Mouse (Mus musculus): ENCODE data around the gene Lrpap1.

Lrpap1 gene

DNA sequence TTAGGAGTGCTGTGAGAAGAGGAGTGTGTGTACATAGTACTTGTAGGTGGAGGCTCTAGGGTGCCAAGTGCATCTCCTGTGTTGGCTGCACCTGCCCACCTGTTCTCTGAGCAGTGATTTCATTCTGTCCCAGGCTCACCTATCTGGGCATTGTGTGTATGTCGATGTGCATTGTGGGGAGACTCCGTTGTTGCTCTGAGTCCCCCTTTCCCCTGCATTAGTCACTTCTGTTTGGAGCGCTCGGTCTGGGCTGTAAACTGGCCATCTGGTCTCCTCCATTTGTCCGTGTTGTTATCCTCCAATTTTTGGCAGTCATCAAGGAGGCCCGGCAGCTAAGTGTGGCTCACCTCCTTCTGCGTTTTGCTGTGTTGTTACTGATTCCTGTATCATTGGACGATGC lies 14.5 kb upstream of the Lrpap1 start:
- DNase-seq (ENCODE audit: low spot score in 2 of 2) = no peak

- DNase-seq (ENCODE audit: low spot score in 2 of 2) = no peak
Observed at GRCm38 (mm10) chr5:35118418-35118817, 12.9 kb upstream of the Lrpap1 start.

DNA sequence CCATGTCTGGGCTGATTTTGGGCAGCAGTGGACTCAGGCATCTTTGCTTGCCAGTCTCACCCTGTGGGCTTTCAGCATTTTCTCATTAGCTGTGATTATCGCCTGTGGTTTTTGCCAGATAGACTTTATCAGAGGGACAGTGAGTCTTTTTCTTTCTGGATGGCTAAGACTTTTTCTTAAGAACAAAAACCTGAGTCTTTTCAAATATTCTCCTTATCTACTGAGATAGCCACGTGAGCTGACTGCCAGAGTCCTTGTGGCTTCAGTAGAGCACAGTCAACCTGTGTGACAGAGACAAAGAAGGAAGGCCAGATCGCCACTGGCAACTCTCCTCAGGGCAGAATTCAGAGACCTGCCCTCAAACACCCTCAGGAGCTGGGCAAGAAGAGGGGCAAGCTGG lies 12.1 kb upstream of the Lrpap1 start:
- DNase-seq (ENCODE audit: low spot score in 2 of 2) = no peak

GRCm38 (mm10) chr5:35116002-35116401 lies 10.4 kb upstream of the Lrpap1 start:
- DNase-seq (ENCODE audit: low spot score in 2 of 2) = no peak

GRCm38 (mm10) chr5:35112444-35112843 lies 6.9 kb upstream of the Lrpap1 start:
- DNase-seq (ENCODE audit: low spot score in 2 of 2) = no peak

GRCm38 (mm10) chr5:35105922-35106298 lies 344 bp upstream of the Lrpap1 start:
- DNase-seq (ENCODE audit: low spot score in 2 of 2) = no peak

GRCm38 (mm10) chr5:35104183-35104959 lies 1.2 kb downstream of the Lrpap1 start:
- DNase-seq (ENCODE audit: low spot score in 2 of 2) = no peak

- no peak for DNase-seq (ENCODE audit: low spot score in 2 of 2)
Observed at GRCm38 (mm10) chr5:35103528-35103927, 2.0 kb downstream of the Lrpap1 start.

GRCm38 (mm10) chr5:35103086-35103485 lies 2.5 kb downstream of the Lrpap1 start:
- no peak for DNase-seq (ENCODE audit: low spot score in 2 of 2)

- no peak for DNase-seq (ENCODE audit: low spot score in 2 of 2)
Observed at GRCm38 (mm10) chr5:35091636-35092035, 13.9 kb downstream of the Lrpap1 start.

- DNase-seq (ENCODE audit: low spot score in 2 of 2) = no peak
Observed at GRCm38 (mm10) chr5:35089614-35089963, 16.0 kb downstream of the Lrpap1 start.

DNA sequence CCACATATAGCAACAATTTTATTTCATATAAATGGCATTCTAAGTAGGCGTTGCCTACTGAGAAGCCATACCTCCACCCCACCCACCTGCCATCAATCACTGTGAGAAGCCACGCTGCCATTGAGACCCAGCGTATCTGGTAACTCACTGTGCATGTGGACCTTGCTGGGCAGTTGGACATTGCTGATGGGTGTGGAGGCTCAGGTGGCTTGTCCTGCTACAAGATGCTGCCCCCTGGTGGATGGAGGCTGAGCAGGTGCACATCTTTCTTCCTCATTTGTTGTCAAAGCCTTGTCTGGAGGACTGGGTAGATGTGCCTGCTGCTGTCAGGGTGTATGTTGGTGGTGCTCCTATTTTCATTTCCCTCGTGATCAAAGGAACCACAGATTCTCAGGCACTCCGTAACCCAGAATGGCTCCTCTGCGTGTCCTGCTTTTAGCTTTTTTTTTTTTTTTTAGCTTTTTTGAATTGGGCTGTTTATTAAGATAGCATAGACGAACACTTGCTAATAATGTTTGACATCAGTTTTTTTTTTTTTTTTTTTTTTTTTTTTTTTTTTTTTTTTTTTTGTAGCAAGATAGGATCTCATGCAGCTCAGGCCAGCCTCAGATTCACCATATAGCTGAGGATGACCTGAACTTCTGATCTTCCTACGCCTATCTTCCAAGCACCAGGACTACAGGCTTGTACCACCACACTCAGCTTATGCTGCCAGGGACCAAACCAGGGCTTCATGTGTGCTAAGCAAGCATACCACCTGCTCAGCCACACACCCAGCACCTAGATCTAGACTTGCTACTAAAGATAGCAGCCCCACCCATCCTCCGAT lies 16.6 kb downstream of the Lrpap1 start:
- peak in 1 of 2 experiments; percentile 48 for DNase-seq (ENCODE audit: low spot score in 2 of 2)

- DNase-seq (ENCODE audit: low spot score in 2 of 2) = no peak
Observed at GRCm38 (mm10) chr5:35084913-35085312, 20.7 kb downstream of the Lrpap1 start.

DNA sequence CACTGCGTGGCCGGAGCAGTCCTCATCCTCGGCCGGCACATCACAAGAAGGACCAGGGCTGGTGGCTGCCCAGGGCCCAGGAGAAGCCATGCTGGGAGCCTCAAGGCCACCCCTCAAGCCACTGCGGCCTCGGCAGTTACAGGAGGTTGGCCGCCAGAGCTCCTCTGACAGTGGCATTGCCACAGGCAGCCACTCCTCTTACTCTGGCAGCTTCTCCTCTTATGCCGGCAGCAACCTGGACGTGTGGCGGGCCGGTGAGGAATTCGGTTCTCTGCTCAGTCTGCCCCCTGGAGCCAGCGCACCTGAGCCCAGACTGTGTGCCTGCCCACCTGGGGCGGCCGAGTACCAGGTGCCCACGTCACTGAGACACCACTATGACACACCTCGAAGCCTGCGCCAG lies 26.5 kb downstream of the Lrpap1 start:
- no peak for DNase-seq (ENCODE audit: low spot score in 2 of 2)

DNA sequence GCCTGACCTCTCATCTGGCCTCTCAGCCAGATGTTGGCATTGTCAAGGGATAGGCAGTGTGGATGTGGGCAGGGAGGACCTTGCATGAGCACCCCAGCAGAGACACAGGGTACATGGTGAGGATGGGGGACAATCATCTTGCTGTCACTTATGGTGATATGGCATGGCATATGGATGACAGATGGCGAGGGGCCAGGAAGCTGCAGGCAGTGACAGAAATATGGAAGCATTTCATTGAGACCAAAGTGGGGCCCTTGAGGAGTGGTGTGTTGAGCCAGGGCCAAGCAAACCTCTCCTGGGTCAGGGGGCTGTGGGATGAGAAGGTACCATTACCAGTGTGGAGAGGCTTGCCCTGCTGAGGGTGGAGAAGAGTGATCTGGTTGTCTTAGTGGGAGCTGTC lies 29.2 kb downstream of the Lrpap1 start:
- DNase-seq (ENCODE audit: low spot score in 2 of 2) = no peak

DNA sequence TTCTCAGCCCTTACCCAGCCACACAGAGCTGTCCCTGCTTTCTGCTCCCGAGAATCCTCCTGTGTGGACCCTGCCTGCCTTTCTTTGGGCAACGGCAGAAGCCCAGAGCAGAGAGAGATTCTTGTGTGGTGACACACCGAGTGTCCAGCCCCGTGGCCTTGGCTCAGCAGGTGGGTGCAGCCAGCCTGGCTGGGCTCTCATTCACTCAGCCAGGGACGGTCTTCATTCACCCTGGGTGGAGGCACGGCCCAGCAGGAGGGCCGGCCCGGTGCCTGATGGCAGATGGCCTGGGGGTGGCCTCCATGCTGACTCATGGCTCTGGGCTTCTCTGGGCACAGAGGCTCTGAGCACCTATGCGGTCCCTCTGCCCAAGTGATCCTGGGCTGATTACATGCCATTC lies 31.6 kb downstream of the Lrpap1 start:
- DNase-seq (ENCODE audit: low spot score in 2 of 2) = no peak

DNA sequence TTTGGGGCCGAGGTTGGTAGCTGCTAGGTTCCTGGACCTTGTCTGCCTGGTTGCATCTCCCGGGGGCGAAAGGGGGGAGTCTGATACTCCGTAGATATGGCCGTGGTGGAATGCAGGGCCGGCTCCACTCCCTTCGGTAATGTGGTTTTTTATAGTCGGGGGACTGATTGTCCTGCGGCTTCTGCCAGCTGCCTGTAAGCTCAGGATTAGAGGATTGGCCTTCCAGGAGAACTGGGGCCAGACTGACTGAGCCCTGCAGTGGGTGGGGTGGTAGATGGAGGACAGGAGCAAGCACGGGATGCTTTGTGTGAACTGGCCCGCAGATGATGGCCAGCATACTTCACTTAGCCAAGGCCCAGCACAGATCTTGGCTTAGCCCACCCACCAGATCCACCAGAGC lies 32.3 kb downstream of the Lrpap1 start:
- DNase-seq (ENCODE audit: low spot score in 2 of 2) = no peak

DNA sequence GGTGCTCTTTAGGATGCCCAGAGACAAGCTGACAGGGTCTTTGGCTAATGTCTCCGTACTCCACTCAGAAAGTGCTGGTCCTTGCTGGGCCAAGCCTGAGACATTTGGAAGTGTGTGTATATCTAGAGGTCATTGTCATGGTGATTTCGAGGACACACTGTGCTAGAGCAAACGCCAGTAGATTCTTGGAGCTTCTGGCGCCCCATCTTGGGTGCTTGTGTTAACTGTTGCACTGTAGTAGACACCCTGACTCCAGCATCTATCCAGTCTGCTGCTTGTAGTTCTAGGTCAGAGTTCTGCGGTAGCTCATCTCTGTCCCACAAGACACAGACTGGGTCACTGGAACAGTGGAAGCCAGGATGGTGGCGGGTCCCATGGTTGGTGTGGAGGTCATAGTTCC lies 33.7 kb downstream of the Lrpap1 start:
- DNase-seq (ENCODE audit: low spot score in 2 of 2) = no peak

- no peak for DNase-seq (ENCODE audit: low spot score in 2 of 2)
Observed at GRCm38 (mm10) chr5:35070953-35071352, 34.6 kb downstream of the Lrpap1 start.

DNA sequence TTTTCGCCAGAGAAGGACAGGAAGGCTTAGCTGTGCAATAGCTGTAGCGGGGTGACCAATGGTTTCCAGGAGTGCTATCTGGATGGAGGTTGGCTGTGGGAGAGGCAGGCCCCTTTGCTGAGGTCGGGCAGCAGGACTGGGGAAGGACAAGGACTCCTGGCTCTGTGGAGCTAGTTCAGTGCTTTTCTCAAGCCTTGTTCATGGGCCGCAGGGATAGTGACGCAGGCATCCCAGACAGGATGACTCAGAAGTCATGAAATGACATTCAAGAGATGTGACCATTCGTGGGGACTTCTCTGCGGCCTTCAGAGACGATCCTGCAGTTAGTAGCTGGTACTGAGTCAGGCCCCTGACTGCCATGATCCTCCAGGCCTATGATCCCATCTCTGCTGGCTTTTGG lies 35.3 kb downstream of the Lrpap1 start:
- no peak for DNase-seq (ENCODE audit: low spot score in 2 of 2)

DNA sequence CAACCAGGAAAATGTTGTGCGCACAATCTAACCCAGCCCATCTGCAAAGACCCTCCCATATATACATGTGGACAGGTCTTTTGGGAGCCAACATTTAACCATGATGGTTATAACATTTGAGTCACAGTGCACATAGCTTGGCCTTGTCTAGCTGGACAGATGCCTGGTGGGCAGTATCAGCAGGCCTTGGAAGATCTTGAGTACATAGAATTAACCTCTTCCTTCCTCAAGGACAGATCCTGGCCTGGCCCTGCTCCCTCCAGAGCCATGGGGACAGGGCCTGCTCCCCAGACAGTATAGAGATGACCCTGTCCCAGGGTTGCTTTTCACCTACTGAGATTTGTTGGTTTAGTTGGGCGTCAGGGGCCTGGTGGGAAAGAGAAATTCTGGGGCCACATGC lies 35.7 kb downstream of the Lrpap1 start:
- no peak for DNase-seq (ENCODE audit: low spot score in 2 of 2)

DNA sequence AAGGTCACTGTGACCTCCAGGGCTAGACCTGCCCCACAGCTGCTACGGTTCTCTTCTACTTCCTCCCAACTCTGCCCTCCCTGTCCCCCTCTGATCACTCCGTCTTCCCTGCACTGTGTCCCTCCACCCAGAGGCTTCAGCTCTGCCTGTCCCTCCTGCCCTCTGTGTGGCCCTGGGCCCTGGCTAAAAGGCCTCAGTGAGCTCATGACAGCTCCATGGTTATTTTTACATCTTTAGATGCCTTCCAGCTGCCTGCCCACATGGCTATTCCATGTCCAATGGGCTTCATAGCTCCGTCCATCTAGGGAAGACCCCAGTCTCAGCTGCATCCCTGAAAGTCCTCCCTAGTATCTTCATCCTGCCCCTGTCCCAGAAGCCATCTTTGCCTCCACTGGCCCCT lies 45.5 kb downstream of the Lrpap1 start:
- no peak for DNase-seq (ENCODE audit: low spot score in 2 of 2)

DNA sequence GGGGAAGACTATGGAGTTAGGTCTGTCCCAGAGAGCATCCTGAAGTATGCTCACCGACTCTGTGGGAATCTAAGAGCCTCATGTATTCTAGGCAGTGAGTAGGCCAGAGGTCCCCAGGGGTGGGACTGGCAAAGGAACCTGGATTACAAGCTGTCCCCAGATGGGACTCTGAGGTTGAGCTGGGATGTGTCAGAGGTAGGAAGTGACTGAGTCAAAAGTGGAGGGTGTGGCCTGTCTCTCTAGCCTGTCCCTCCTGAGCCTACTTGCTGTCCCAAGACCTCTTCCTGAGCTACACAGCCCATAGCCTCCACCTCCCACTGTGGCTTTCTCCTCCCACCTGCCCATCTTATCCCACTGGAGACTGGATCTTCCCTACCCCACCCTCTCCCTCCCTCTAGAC lies 47.4 kb downstream of the Lrpap1 start:
- no peak for DNase-seq (ENCODE audit: low spot score in 2 of 2)
